Mouse (Mus musculus): Measurements from ENCODE around the gene Faim2. TPM values are rescaled to one million over a fixed set of nuclear protein-coding genes. Genes with fewer than 3 reads are reported as not detected.

Gene Faim2
- polyA plus RNA-seq, 1 experiment from 2014 or later = 0.28 TPM

DNA sequence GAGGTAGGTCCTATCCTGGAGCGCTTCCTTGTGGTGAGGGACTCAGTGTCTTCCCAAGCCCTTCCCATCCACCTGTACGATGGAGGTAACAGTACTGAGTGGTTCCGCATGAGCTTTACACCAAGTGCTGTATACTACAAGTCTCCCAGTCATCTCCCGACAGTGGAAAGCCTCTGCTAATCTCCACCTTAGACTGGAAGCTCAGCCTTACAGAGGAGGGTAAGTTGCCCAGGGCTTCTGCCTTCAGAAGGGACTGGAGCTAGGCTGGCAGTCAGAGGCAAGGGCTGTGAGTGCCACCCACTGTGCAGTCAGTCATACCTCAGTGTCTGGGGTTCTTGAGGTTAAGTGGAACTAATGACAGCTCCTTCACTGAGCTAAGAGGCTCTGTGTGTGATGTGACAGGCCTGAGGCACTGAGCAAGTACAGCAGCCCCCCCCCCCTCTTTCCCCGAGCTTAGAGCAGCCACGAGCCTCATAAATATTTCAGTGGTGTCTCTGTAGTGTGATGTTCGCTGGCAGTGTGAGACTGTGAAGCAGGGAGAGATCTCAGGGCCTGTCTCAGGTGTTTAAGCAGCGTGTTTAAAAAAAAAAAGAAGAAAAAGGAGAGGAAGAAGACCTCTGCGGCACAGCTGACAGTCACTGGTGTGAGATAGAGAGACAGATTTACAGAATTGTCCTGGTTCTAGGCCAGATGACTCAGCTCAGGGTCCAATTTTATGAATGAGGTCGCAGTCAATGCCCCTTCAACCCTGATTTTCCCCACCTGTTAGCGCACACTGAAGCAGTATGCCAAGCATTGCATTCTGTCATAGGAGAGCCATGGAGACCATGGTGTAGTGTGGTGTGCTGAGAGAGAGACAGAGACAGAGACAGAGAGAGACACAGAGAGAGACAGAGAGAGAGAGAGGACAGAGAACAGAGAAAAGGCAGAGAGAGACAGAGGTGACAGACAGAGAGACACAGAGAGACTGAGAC, 9.2 kb upstream of the Faim2 start:
- H3K9ac ChIP-seq = no peak overlapping the region
- no peak overlapping the region for H3K4me3 ChIP-seq
- H3K27ac ChIP-seq = no peak overlapping the region
- no peaks in the 10 kb centered on the region for H3K36me3 ChIP-seq
- H3K9me3 ChIP-seq (replicated peaks) = no peaks in the 10 kb centered on the region
- 53% methylated on average over 11 of the region's 11 CpGs for WGBS
- no peak overlapping the region for H3K4me2 ChIP-seq
- no peak for ATAC-seq (replicated peaks; ENCODE audit: insufficient number of reproducible peaks, insufficient read depth, low FRiP score, low read depth)
- H3K4me1 ChIP-seq (replicated peaks) = no peaks in the 10 kb centered on the region
- peaks cover 59% of the 10 kb centered on the region for H3K27me3 ChIP-seq

DNA sequence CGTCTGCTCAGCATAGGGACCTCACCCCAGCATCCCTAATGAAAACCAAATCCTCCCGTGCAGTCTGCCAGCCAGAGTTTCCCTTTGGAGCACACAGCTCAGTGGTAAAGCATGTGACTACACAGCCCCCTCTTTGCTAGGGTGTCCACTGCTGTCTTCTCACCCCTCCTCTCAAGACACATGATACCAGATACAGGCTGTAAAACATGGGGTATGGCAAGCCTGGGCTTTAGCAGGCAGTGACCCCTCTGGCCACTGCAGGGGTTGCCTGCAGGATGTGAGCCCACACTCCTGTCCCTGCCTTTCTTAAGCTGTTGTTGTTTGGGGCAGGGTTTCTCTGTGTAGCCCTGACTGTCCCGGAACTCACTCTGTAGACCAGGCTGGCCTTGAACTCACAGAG, 4.1 kb upstream of the Faim2 start:
- H3K27me3 ChIP-seq = peaks cover 95% of the 10 kb centered on the region
- no peak for ATAC-seq (replicated peaks; ENCODE audit: insufficient number of reproducible peaks, insufficient read depth, low FRiP score, low read depth)

DNA sequence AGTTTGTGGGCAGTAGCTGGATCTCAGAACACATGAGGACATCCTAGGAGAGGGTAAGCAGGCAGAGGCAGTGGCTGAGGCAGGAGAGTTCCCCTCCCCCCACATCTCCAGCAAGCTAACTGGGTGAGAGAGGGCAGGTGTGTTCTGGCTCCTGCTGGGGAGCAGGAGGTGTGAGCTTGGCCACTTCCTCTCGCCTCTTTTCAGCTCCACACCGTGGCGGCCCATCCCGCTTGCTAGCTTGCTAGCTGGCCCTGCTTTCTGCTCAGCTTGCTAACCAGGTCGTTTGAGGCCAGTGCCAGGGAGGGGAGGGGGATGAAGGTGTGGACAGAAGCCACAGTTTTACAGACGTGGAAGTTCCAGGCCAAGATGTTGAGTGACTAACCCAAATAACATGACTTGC, 3.2 kb upstream of the Faim2 start:
- H3K4me3 ChIP-seq = no peak overlapping the region
- H3K27ac ChIP-seq = no peak overlapping the region
- ATAC-seq (replicated peaks; ENCODE audit: insufficient number of reproducible peaks, insufficient read depth, low FRiP score, low read depth) = no peak
- no peaks in the 10 kb centered on the region for H3K9me3 ChIP-seq (replicated peaks)
- H3K4me1 ChIP-seq (replicated peaks) = no peaks in the 10 kb centered on the region
- WGBS = 21% methylated on average over 6 of the region's 6 CpGs
- H3K27me3 ChIP-seq = peaks cover 94% of the 10 kb centered on the region
- no peak overlapping the region for H3K4me2 ChIP-seq
- H3K9ac ChIP-seq = no peak overlapping the region; the same call in 1 of the 2 replicates
- no peaks in the 10 kb centered on the region for H3K36me3 ChIP-seq

More for the DNA sequence above, 4.1 kb upstream of the Faim2 start:
- no peak overlapping the region for H3K9ac ChIP-seq
- no peaks in the 10 kb centered on the region for H3K36me3 ChIP-seq
- H3K9me3 ChIP-seq (replicated peaks) = no peaks in the 10 kb centered on the region
- WGBS = 48% methylated on average over 3 of the region's 3 CpGs
- no peak overlapping the region for H3K4me2 ChIP-seq
- no peaks in the 10 kb centered on the region for H3K4me1 ChIP-seq (replicated peaks)
- H3K4me3 ChIP-seq = no peak overlapping the region
- no peak overlapping the region for H3K27ac ChIP-seq

- 47% methylated on average over 2 of the region's 2 CpGs for WGBS
- no peak overlapping the region for H3K9ac ChIP-seq
- H3K9me3 ChIP-seq (replicated peaks) = no peaks in the 10 kb centered on the region
- H3K4me2 ChIP-seq = no peak overlapping the region
- no peak for ATAC-seq (replicated peaks; ENCODE audit: insufficient number of reproducible peaks, insufficient read depth, low FRiP score, low read depth)
- H3K27ac ChIP-seq = no peak overlapping the region
- no peaks in the 10 kb centered on the region for H3K36me3 ChIP-seq
- no peaks in the 10 kb centered on the region for H3K4me1 ChIP-seq (replicated peaks)
- H3K27me3 ChIP-seq = peaks cover 88% of the 10 kb centered on the region
- H3K4me3 ChIP-seq = no peak overlapping the region
These were observed 1.3 kb downstream of the Faim2 start for GRCm38 (mm10) chr15:99526681-99527080.

- no peak for ATAC-seq (replicated peaks; ENCODE audit: insufficient number of reproducible peaks, insufficient read depth, low FRiP score, low read depth)
- H3K4me3 ChIP-seq = no peak overlapping the region
- no peak overlapping the region for H3K4me2 ChIP-seq
- H3K27me3 ChIP-seq = peaks cover 75% of the 10 kb centered on the region
- H3K36me3 ChIP-seq = no peaks in the 10 kb centered on the region
- 0 out of 2 replicates have a peak, but pooled peaks cover 4% of the 10 kb centered on the region for H3K9me3 ChIP-seq (replicated peaks)
- H3K4me1 ChIP-seq (replicated peaks) = no peaks in the 10 kb centered on the region
- WGBS = 57% methylated on average over 7 of the region's 7 CpGs
- H3K27ac ChIP-seq = no peak overlapping the region
- no peak overlapping the region for H3K9ac ChIP-seq
These were observed 7.7 kb downstream of the Faim2 start for GRCm38 (mm10) chr15:99520306-99520705.

DNA sequence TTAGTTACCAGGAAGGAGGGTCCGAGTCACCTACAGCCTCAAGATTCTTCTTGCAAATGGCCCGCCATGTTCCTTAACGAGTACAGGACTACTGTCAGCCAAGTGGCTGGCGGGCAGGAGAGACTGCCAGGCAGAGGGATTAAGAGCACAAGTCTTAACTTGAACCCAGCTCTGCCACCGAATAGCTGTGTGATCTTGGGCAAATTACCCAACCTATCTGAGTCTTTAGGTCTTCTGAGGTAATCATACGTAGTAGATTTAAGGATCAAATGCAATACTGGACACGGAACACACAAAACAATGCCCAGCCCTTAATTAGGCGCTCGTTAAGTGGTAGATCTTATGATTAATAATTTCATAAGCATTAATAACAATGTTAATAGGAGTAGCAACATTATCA, 8.3 kb downstream of the Faim2 start:
- Histone ChIP-seq H3K27ac (no peak overlapping the region), H3K4me1 (replicated peaks) (no peaks in the 10 kb centered on the region), H3K4me2 (no peak overlapping the region), H3K36me3 (no peaks in the 10 kb centered on the region), H3K4me3 (no peak overlapping the region), H3K27me3 (peaks cover 75% of the 10 kb centered on the region), H3K9ac (no peak overlapping the region), H3K9me3 (replicated peaks) (0 out of 2 replicates have a peak, but pooled peaks cover 4% of the 10 kb centered on the region)
- WGBS = 87% methylated on average over 9 of the region's 9 CpGs
- ATAC-seq (replicated peaks; ENCODE audit: insufficient number of reproducible peaks, insufficient read depth, low FRiP score, low read depth) = no peak

- H3K4me3 ChIP-seq = no peak overlapping the region
- H3K36me3 ChIP-seq = no peaks in the 10 kb centered on the region
- no peaks in the 10 kb centered on the region for H3K4me1 ChIP-seq (replicated peaks)
- no peak for ATAC-seq (replicated peaks; ENCODE audit: insufficient number of reproducible peaks, insufficient read depth, low FRiP score, low read depth)
- peaks cover 73% of the 10 kb centered on the region for H3K27me3 ChIP-seq
- H3K9me3 ChIP-seq (replicated peaks) = 0 out of 2 replicates have a peak, but pooled peaks cover 4% of the 10 kb centered on the region
- WGBS = 64% methylated on average over 7 of the region's 7 CpGs
- H3K9ac ChIP-seq = no peak overlapping the region
- H3K27ac ChIP-seq = no peak overlapping the region
- H3K4me2 ChIP-seq = no peak overlapping the region
These were observed 10.2 kb downstream of the Faim2 start for GRCm38 (mm10) chr15:99517715-99518114.

DNA sequence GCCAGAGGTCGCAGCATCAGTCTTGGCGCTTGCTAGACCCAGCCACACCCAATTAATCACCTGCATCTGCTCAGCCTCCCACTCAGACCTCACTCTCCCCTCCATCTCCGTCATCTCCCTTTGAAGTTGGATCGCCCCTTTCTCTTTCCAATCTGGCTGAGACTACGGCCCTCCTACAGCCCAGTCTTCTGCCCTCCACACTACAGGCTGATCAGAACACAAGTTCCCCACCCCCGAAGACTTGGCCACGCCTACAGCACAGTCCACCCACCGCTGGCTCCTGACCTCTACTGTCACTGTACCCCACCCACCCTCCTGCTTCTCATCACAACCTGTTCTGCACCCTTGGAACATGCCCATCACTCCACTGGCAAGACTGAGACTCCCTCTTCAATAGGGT, 11.2 kb downstream of the Faim2 start:
- H3K36me3 ChIP-seq = no peaks in the 10 kb centered on the region
- H3K4me1 ChIP-seq (replicated peaks) = no peaks in the 10 kb centered on the region
- no peak overlapping the region for H3K4me3 ChIP-seq
- H3K27ac ChIP-seq = no peak overlapping the region
- H3K9ac ChIP-seq = no peak overlapping the region
- ATAC-seq (replicated peaks; ENCODE audit: insufficient number of reproducible peaks, insufficient read depth, low FRiP score, low read depth) = no peak
- no peak overlapping the region for H3K4me2 ChIP-seq
- peaks cover 66% of the 10 kb centered on the region for H3K27me3 ChIP-seq
- 48% methylated on average over 8 of the region's 8 CpGs for WGBS
- H3K9me3 ChIP-seq (replicated peaks) = 0 out of 2 replicates have a peak, but pooled peaks cover 4% of the 10 kb centered on the region

- 81% methylated on average over 15 of the region's 15 CpGs for WGBS
- H3K36me3 ChIP-seq = no peaks in the 10 kb centered on the region
- no peak for ATAC-seq (replicated peaks; ENCODE audit: insufficient number of reproducible peaks, insufficient read depth, low FRiP score, low read depth)
- H3K27me3 ChIP-seq = peaks cover 49% of the 10 kb centered on the region
- no peak overlapping the region for H3K4me3 ChIP-seq
- 0 out of 2 replicates have a peak, but pooled peaks cover under 1% of the 10 kb centered on the region for H3K9me3 ChIP-seq (replicated peaks)
- H3K27ac ChIP-seq = no peak overlapping the region
- no peak overlapping the region for H3K9ac ChIP-seq
- no peak overlapping the region for H3K4me2 ChIP-seq
- no peaks in the 10 kb centered on the region for H3K4me1 ChIP-seq (replicated peaks)
These were observed 16.0 kb downstream of the Faim2 start for GRCm38 (mm10) chr15:99511797-99512525.

- H3K36me3 ChIP-seq = no peaks in the 10 kb centered on the region
- H3K9me3 ChIP-seq (replicated peaks) = no peaks in the 10 kb centered on the region
- H3K27ac ChIP-seq = no peak overlapping the region
- H3K27me3 ChIP-seq = peaks cover 44% of the 10 kb centered on the region
- peaks cover 7% of the 10 kb centered on the region for H3K4me1 ChIP-seq (replicated peaks)
- 0 out of 2 replicates have a peak, but pooled peaks have one; percentile 23 for ATAC-seq (replicated peaks; ENCODE audit: insufficient number of reproducible peaks, insufficient read depth, low FRiP score, low read depth)
- H3K4me3 ChIP-seq = no peak overlapping the region
- WGBS = 61% methylated on average over 3 of the region's 3 CpGs
- H3K9ac ChIP-seq = no peak overlapping the region
- no peak overlapping the region for H3K4me2 ChIP-seq
These were observed 17.3 kb downstream of the Faim2 start for GRCm38 (mm10) chr15:99510621-99511020.

GRCm38 (mm10) chr15:99509840-99510239, 18.1 kb downstream of the Faim2 start:
- H3K36me3 ChIP-seq = no peaks in the 10 kb centered on the region
- H3K9me3 ChIP-seq (replicated peaks) = no peaks in the 10 kb centered on the region
- peaks cover 15% of the 10 kb centered on the region for H3K4me1 ChIP-seq (replicated peaks)
- H3K4me2 ChIP-seq = no peak overlapping the region
- no peak overlapping the region for H3K4me3 ChIP-seq
- peaks cover 41% of the 10 kb centered on the region for H3K27me3 ChIP-seq
- WGBS = 76% methylated on average over 7 of the region's 7 CpGs
- no peak for ATAC-seq (replicated peaks; ENCODE audit: insufficient number of reproducible peaks, insufficient read depth, low FRiP score, low read depth)
- H3K9ac ChIP-seq = no peak overlapping the region
- H3K27ac ChIP-seq = no peak overlapping the region
